Mouse (Mus musculus) embryonic stem cell, embryonic (primary cell): ENCODE measurements around the gene Rnf220.

ENCODE experiments used
- CTCF ChIA-PET, 4 experiments: fragments of 300-600 bp in 2 of 4; fragments of 350-600 bp in 2 of 4; sonication (Branson Sonifier 250); formaldehyde crosslinking; loops; one replicate each; lab custom pipeline; 2022; ENCODE audit warnings: inconsistent platforms in 2 of 4; lab: Charles Lee
- POLR2A ChIA-PET, 4 experiments: fragments of 300-600 bp in 2 of 4; fragments of 350-600 bp in 2 of 4; sonication (Branson Sonifier 250); formaldehyde crosslinking; loops; one replicate each; lab custom pipeline; 2022; ENCODE audit warnings: antibody characterized with exemption in 4 of 4, inconsistent platforms in 1 of 4; lab: Charles Lee

Rnf220 gene

GRCm38 (mm10) chr4:117251801-117252316 is 245.0 kb downstream of the Rnf220 start, which contains the start of the genes Tmem53 and Armh1:
Tmem53 (plus strand) TSS chr4:117251951.
Armh1 (minus strand) TSS chr4:117252125.
- CTCF ChIA-PET, result interaction anchor here (0.5 to 2.6 kb wide), 15 partner anchors 9 to 430 kb away, joined by 3 to 19 read pairs (median 6); partner anchors contain the start of gene Dmap1 (in 1 of the 4)
- POLR2A ChIA-PET, result interaction anchor here in 3 of 4 experiments (0.6 to 3.2 kb wide), 58 partner anchors 9 to 1030 kb away, joined by 3 to 18 read pairs (median 4); partner anchors contain the start of genes Kif2c (in 2 of the 3), Eri3 (in 1 of the 3), Hectd3 (in 1 of the 3) and Kdm4a (in 1 of the 3)

DNA sequence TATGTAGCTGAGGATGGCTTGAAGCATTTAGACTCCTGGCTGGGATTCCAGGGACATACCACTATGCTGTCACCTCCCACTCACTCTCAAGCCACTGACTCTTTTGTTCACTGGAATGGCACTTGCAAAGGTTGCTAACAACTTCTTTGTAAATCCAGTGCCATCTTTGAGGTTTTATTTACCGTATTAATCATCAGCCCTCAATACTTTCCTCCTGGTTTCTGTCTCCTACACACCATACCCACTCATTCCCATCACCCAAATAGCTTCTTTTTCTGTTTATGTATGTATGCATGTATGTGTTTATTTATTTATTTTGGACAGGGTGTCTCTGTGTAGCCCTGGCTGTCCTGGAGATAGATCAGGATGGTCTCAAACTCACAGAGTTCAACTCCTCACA is 245.9 kb downstream of the Rnf220 start:
- CTCF ChIA-PET, result interaction anchor here in 3 of 4 experiments (0.6 to 2.6 kb wide), 9 partner anchors 9 to 53 kb away, joined by 3 to 19 read pairs (median 5); no protein-coding TSS in a partner anchor

DNA sequence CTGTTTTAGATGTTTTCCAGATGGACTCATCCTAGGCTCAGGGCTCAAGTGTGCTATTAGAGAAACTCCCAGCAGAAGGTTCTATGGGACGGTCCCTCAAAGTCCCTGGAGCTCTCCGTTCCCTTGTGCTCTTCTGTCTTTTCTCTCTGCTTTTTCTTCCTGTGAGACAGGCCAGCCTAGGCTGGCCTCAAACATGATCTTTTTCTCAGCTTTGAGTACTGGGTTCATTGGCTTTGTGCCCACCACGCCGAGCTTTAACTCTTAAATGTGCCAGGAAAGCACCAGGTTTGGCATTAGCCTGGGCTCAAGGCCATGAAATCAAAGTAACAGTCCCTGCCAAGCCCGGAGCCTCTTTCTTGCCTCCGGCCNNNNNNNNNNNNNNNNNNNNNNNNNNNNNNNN is 256.0 kb downstream of the Rnf220 start:
- ChIA-PET CTCF (interaction anchor here in 3 of 4 experiments (0.6 to 4.8 kb wide), 13 partner anchors 10 to 287 kb away, joined by 3 to 33 read pairs (median 4); no protein-coding TSS in a partner anchor), POLR2A (interaction anchor here in 3 of 4 experiments (0.6 to 3.4 kb wide), 11 partner anchors 8 to 49 kb away, joined by 3 to 14 read pairs (median 4); no protein-coding TSS in a partner anchor)

More for the DNA sequence above, 245.9 kb downstream of the Rnf220 start:
- POLR2A ChIA-PET, result interaction anchor here in 3 of 4 experiments (0.6 to 3.2 kb wide), 21 partner anchors 9 to 1887 kb away, joined by 3 to 15 read pairs (median 4); partner anchors contain the start of genes Kdm4a (in 1 of the 3), Kif2c (in 1 of the 3) and Rps8 (in 1 of the 3)

DNA sequence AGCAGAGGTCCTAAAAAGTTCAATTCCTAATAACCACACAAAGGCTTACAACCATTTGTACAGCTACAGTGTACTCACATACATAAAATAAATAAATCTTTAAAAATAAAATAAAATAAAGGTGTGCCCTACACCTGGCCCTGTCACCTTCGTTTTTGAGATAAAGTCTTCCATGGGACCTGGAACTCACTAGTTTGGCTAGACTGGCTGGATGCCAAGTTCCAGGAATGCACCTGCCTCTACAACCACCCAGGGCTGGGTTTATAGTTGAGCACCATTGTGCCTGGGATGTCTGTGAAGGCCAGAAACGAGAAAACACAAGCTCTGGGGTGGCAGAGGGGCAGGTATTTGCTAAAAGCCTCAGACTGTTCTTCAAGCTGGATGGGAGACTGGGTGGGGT is 257.7 kb downstream of the Rnf220 start:
- CTCF ChIA-PET, result interaction anchor here in 2 of 4 experiments (0.8 to 4.8 kb wide), 3 partner anchors 9 to 21 kb away, joined by 4 to 33 read pairs (median 5); no protein-coding TSS in a partner anchor

DNA sequence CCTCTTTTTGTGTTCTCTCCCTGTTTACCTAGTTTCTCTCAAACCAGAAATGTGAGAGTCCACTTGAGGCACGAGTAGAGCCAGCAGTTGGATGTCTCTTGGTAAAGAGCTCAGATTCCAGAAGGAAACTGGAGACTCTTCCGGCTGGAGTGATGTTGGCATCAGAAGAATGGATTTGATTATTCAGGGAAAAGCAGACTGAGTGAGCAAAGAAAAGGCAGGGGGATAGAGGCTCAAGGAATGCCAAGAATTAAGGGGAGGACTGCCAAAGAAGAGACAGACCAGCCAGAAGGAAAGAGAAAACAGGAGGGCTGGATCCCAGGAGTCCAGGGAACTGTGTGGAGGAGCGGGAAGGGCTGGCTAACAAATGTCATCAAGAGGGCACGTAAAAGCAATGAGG is 261.0 kb downstream of the Rnf220 start:
- CTCF ChIA-PET, result interaction anchor here in 2 of 4 experiments (1.0 to 2.4 kb wide), 3 partner anchors 12 to 32 kb away, joined by 3 to 7 read pairs (median 6); no protein-coding TSS in a partner anchor
- POLR2A ChIA-PET, result interaction anchor here in 2 of 4 experiments (0.9 to 2.2 kb wide), 8 partner anchors 7 to 46 kb away, joined by 3 to 8 read pairs (median 4); partner anchors contain the start of genes Armh1 (in 1 of the 2) and Tmem53 (in 1 of the 2)

More for the DNA sequence above, 257.7 kb downstream of the Rnf220 start:
- POLR2A ChIA-PET, result interaction anchor here in 3 of 4 experiments (1.5 to 2.1 kb wide), 5 partner anchors 9 to 28 kb away, joined by 3 to 14 read pairs (median 4); partner anchors contain the start of genes Armh1 (in 1 of the 3) and Tmem53 (in 1 of the 3)

DNA sequence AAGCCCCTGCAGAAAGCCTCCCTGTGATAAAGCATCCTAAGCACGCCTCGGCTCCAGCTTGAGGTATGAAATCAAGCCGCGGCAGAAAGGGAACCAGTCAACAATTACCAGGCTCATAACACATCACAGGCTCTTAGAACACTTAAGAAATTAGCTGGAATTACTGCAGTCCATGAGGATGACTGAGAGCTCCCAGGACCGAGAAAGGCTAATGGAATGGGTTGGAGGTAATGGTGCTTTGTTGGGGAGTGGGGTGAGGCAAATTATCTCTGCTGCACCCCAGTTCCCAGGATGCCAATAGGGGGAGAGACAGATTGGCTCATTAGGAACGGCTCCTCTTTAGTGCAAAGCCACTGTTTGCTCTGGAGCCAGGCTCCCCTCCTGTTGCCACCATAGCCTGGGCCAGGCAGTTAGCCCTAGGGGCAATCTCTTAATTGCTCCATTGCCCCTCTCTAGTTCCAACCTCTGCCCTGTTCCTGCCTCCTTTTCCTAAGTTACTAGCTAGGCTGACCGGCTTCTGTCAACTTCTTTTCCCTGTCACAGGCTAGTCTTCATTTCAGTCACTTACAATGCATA is 262.6 kb downstream of the Rnf220 start:
- POLR2A ChIA-PET, result interaction anchor here in 2 of 4 experiments (0.9 to 2.0 kb wide), 9 partner anchors 12 to 353 kb away, joined by 3 to 5 read pairs (median 3); partner anchors contain the start of gene Armh1 (in 1 of the 2)
- CTCF ChIA-PET, result interaction anchor here in 1 of 4 experiments (1.5 to 2.2 kb wide), 3 partner anchors 26 to 36 kb away, joined by 3 to 7 read pairs (median 5); no protein-coding TSS in a partner anchor

DNA sequence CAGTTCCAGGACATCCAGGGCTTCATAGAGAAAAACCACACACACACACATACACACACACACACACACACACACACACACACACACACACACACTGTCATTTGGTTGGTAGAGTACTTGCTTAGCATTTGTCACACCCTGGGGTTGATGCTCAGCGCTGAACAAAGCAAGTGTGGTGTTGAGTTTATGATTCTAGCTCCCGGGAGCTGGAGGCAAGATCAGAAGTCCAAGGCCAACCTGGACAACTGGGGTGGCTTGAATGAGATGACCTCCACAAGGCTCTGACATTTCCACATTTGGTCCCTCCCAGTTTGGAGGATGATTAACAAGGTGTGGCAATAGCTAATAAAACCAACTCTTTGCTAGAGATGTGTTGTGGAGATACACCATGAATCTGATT is 265.6 kb downstream of the Rnf220 start:
- POLR2A ChIA-PET, result interaction anchor here (0.6 to 3.3 kb wide), 24 partner anchors 10 to 949 kb away, joined by 3 to 21 read pairs (median 6); partner anchors contain the start of genes Armh1 (in 1 of the 4), Btbd19 (in 1 of the 4) and Tmem53 (in 1 of the 4)
- CTCF ChIA-PET, result interaction anchor here (0.5 to 4.0 kb wide), 31 partner anchors 10 to 584 kb away, joined by 3 to 75 read pairs (median 14); partner anchors contain the start of genes Armh1 (in 1 of the 4) and Tmem53 (in 1 of the 4)

DNA sequence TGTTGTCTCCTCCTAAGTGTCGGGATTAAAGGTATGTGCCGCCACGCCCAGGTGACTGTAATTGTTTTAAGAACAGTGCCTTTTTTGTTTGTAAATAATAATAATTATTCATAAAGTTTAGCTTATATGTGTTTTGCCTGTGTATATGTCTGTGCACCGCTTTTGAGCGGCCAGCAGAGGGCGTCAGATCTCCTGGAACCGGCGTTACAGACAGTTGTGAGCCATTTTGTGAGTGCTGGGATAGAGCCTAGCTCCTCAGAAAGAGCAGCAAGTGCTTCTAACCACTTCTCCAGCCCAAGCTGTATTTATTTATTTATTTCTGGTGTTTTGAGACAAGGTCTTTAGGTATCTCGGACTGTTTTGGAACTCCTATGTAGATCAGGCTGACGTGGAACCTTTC is 266.5 kb downstream of the Rnf220 start:
- POLR2A ChIA-PET, result interaction anchor here (0.6 to 3.3 kb wide), 48 partner anchors 9 to 950 kb away, joined by 3 to 21 read pairs (median 4); partner anchors contain the start of genes Kif2c (in 2 of the 4), Armh1 (in 1 of the 4), Btbd19 (in 1 of the 4) and Tmem53 (in 1 of the 4)
- CTCF ChIA-PET, result interaction anchor here (0.6 to 4.0 kb wide), 78 partner anchors 9 to 1354 kb away, joined by 3 to 75 read pairs (median 5); partner anchors contain the start of genes Armh1 (in 2 of the 4), Tmem53 (in 2 of the 4), Hectd3 (in 1 of the 4) and Kdm4a (in 1 of the 4)

DNA sequence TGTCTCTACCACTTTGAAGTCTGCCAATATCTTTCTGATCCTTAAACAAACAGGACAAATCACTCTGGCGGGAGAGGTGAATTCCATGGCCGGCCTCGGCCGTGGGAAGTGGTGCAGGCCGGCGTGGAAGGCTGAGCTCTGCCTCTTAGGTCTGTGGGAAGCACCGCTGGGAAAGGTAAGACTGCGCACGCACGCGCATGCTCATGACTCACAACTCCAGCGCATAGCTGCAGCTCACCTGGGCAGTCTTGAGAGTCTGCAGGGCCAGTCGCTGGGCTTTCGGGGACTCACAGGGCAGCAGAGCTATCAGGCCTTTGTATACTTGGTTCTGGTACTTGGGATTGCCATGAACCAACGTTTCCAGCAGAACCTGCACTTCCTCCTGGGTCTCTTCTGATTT is 267.3 kb downstream of the Rnf220 start:
- ChIA-PET CTCF (interaction anchor here (0.5 to 4.0 kb wide), 74 partner anchors 9 to 950 kb away, joined by 3 to 75 read pairs (median 5); partner anchors contain the start of genes Armh1 (in 2 of the 4), Tmem53 (in 2 of the 4), Dmap1 (in 1 of the 4) and Hectd3 (in 1 of the 4)), POLR2A (interaction anchor here (0.6 to 3.3 kb wide), 44 partner anchors 8 to 130 kb away, joined by 3 to 21 read pairs (median 4); partner anchors contain the start of genes Kif2c (in 2 of the 4), Armh1 (in 1 of the 4), Btbd19 (in 1 of the 4) and Tmem53 (in 1 of the 4))

- CTCF ChIA-PET, result no interaction called here
- POLR2A ChIA-PET, result interaction anchor here in 3 of 4 experiments (1.1 to 2.0 kb wide), 5 partner anchors 14 to 91 kb away, joined by 3 to 8 read pairs (median 3); partner anchors contain the start of gene Plk3 (in 1 of the 3)
Measured at GRCm38 (mm10) chr4:117225250-117225649, 271.6 kb downstream of the Rnf220 start.

DNA sequence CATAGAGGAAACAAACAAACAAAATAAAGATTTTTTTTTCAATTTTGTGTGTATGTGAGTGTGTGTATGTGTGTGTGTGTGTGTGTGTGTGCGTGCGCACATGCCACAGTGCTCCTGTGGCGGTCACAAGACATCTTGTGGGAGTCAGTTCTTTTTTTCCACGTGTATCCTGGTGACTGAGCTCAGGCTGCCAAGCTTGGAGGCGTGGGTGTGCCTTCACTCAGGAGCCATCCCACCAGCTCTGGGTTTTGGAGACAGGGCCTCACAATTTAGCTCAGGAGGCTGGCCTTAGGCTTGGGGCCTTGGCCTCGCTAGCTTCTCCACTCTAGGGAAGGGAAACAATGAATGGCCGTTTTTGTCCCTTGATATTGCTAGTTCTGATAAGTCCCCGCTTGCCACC is 272.7 kb downstream of the Rnf220 start:
- ChIA-PET CTCF (interaction anchor here in 3 of 4 experiments (0.5 to 1.2 kb wide), 7 partner anchors 12 to 804 kb away, joined by 3 to 7 read pairs (median 3); no protein-coding TSS in a partner anchor), POLR2A (interaction anchor here in 3 of 4 experiments (0.6 to 2.0 kb wide), 15 partner anchors 10 to 1758 kb away, joined by 3 to 8 read pairs (median 3); partner anchors contain the start of genes Btbd19 (in 1 of the 3) and Plk3 (in 1 of the 3))

DNA sequence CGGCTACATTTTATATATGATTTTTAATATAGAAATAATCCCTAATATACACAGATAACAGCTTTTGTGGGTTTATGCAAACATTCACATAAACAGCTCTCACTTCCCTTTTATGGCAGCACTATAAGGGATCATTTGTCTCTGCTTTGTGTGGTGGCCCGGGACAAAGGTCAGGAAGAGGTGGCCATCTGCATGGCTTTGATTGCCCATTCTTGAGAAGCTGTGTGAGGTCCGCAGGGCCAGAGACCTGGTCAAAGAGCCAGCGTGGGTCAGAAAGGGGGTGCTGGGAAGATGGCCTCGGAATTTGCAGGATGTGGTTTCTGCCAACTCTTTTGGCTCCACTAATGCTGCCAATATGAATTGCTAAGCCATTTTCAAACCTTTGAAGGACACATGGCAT is 273.9 kb downstream of the Rnf220 start:
- ChIA-PET CTCF (interaction anchor here in 2 of 4 experiments (0.6 to 1.2 kb wide), 3 partner anchors 39 to 319 kb away, joined by 3 to 4 read pairs (median 3); no protein-coding TSS in a partner anchor), POLR2A (interaction anchor here (0.6 to 1.3 kb wide), 10 partner anchors 9 to 391 kb away, joined by 3 to 9 read pairs (median 4); no protein-coding TSS in a partner anchor)

DNA sequence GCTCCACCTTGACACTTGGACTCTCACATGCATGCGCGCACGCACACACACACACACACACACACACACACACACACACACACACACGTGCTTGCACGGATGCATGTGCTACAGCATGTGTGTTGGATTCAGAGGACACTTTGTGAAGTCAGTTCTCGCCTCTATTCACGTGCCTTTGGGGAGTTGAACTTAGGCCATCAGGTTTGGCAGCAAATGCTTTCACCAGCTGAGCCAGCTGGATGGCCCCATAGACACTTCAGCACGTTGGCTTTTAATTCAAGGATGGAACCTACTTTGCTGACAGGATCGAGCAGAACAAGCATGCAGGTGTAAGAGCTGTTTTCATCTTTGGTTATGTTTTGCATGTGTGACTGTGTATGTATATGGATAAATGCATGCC is 275.0 kb downstream of the Rnf220 start:
- ChIA-PET POLR2A (interaction anchor here in 3 of 4 experiments (0.6 to 2.4 kb wide), 11 partner anchors 8 to 603 kb away, joined by 3 to 14 read pairs (median 4); no protein-coding TSS in a partner anchor), CTCF (interaction anchor here (0.7 to 3.4 kb wide), 4 partner anchors 8 to 102 kb away, joined by 3 to 22 read pairs (median 11); no protein-coding TSS in a partner anchor)
